Mouse (Mus musculus): ENCODE data around the gene Sec16a. TPM values are rescaled to one million over a fixed set of nuclear protein-coding genes. Genes with fewer than 3 reads are reported as not detected.
A peak's percentile ranks its signal among the peaks of the same experiment; 100 is the strongest.
"Not testable (repeated sequence)": the region's sequence is repeated elsewhere in the genome, so short reads cannot be mapped to it uniquely, and the experiment has no call there.

The Sec16a gene
- total RNA-seq, 4 experiments from 2014 or later: 62.3 to 73.6 (median 67.1) TPM

GRCm38 (mm10) chr2:26387713-26388112 is 57.3 kb downstream of the Sec16a start:
- no peak for DNase-seq

- DNase-seq: not testable (repeated sequence)
Observed at GRCm38 (mm10) chr2:26380871-26381270, 64.1 kb downstream of the Sec16a start.

DNA sequence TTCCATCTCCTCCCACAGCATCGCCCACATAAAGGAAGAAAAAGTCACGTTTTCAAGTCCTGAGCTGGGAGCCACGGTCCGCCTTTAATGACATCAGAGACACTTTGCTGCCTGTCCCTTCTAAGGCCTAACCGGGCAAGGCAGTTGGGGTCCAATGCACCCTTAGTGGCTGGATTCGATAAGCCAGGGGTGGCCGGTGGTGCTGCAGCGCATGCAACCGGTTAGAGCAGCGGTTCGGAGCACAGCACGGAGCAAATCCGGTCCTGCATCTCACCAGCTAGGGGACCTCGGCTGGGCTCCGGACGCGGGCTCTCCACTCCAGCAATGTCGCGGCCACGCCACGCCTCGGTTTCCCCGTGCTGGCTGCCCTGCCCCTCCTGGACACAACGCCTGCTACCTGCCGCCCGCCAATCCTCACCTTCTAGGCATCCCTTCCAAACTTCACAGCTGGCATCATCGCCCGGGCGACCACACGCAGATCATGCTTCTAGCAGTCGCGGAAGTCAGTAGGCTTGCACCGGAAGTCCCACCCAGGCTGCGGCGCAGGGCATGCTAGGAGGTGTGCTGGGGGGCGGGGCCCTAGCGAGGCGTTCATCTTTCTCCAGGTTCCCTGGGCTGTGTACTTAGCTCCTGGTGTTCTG is 64.8 kb downstream of the Sec16a start, which contains the start of gene Snapc4:
Gene Snapc4, minus strand, starts transcription at position 523 of the 641 bp plus-strand sequence.
- DNase-seq: peak; percentile 78

DNA sequence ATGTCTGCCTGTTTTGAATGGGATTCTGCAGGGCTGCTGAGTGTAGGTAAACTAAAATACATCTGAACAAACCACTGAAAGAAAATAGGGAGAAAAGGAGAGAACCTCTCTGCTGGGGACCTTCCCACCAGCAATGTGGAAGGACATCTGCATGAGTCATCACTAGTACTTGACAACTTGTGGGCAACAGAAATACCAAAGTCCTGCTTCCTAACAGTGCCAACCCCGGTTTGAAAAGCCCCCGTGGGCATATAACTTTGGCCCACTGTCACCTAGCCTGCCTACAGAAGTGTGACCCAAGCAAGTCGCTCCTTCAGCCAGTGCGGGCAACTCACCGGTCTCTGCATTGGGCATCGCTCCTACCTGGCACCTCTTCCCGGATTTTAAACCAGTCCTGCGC is 72.6 kb downstream of the Sec16a start:
- no peak for DNase-seq

DNA sequence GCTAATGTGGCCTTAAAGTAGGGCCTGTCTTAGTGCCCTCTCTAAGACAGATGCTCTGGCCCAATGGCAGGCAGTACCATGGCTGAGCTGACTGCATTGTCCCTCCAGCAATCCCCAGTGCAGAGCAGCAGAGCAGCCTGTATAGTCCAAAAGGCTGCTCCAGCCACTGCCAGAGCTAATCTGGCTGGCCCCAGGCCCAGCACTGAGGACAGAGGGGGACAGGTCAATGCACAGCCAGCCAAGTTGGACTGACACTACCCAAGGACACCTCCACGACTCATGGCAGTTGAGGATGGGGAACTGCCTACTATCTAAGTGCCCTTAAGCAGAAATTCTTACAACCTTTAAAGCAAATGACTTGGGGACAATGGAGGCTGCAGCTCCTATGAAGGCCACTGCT is 76.4 kb downstream of the Sec16a start:
- no peak for DNase-seq

- DNase-seq: no peak
Observed at GRCm38 (mm10) chr2:26367911-26368310, 77.1 kb downstream of the Sec16a start.

DNA sequence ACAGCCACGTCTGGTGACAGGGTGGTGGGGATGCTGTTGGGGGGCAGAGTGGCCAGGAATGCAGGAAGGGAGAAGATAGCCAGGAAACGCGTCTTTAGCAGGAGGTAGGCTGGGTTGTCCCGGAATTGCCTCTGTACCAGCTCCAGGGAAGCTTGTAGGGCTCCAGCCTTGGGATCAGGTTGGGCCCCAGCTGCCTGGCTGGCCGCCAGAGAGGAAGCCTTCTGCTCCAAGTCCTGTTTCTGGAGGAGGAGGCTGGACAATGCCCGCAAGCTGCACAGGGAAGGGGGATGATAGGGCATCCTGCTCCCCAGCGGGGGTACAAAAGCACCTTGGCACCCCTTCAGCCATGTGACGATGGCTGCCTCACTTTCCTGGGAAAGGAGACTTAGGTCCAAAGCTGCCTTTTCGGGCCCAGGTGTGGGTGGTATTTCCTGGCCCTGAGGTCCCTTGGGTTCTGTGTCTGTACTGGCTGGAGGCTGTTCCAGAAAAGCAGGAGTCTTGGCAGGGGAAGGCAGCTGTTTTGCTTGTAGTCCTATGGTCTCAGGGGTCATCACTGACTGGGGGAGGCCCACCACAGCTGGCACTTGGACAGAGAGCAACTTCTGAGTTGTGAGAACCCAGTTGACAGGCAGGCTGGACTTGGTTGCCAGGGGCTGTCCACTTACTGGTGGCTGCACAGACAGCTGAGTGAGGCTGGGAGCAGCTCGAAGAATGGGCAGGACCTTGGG is 80.1 kb downstream of the Sec16a start:
- DNase-seq: no peak

DNA sequence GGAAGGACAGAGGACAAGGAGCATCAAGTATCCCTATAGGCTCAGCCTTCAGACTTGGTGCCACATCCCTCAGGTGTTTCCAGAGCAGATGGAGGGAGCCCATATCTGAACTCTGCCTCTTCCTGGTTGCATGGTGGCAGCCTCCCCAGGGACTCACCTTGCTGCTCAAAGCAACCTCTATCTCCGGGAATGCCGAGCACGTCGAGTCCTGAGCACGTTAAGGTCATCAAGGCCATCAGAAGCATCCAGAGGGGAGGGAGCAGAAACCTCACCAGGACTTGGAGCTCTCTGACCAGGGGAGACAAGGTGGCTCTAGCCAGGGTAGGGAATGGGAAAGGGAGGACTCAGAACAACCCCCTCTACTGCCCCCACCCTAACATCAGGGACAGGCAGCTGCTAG is 81.5 kb downstream of the Sec16a start:
- DNase-seq: no peak

GRCm38 (mm10) chr2:26362991-26363390 is 82.0 kb downstream of the Sec16a start:
- no peak for DNase-seq

DNA sequence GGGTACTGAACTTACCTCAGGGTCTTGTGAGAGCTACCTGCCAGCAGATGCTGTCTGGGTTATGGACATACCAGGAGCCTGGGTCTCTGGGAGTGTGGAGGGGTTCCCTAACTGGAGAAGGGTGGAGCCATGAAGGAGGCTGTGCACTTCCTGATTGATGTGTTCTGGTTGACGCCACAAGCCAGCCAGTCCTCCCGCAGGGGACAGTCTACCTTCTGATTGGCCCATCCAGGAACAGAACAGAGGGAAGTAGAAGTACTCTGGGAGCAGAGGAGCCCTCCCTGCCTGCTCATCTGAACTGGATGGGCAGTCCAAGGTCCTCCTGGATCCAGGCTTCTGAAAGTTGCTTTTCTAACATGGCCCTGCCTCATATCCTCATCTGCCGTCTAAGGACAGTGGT is 84.2 kb downstream of the Sec16a start, which contains the start of gene Card9:
Gene Card9, minus strand, starts transcription at position 147 of the 400 bp plus-strand sequence.
- no peak for DNase-seq

GRCm38 (mm10) chr2:26359983-26360382 is 85.0 kb downstream of the Sec16a start:
- DNase-seq: no peak

Small RNA genes lying within 50 kb of the gene (microRNA-seq; reads per million reads assigned to microRNA genes)
- gene Mir6996: 0.53 to 0.84 reads per million in 2 experiments

Other genes with a start within 250 kb of the Sec16a start
- 1 to 10 TPM in 2 of 4 experiments, under 1 TPM in 1, not detected in 1; 0.48 to 6.4 (median 4.0) TPM for gene Lhx3, start 236.9 kb downstream of the Sec16a start, total RNA-seq (2022)
- gene Qsox2, start 207.7 kb downstream of the Sec16a start, total RNA-seq (2022): 10 to 100 TPM; 25.2 to 28.7 (median 26.6) TPM
- gene Ccdc187, start 150.7 kb downstream of the Sec16a start, total RNA-seq (2022): 1 to 10 TPM in 3 of 4 experiments, under 1 TPM in 1; 0.32 to 4.1 (median 2.2) TPM
- gene Gpsm1, start 129.7 kb downstream of the Sec16a start, total RNA-seq (2022): 10 to 100 TPM; 10.7 to 41.6 (median 24.6) TPM
- 10 to 100 TPM; 21.0 to 23.8 (median 21.9) TPM for gene Dnlz, start 93.1 kb downstream of the Sec16a start, total RNA-seq (2022)
- 1 to 10 TPM; 1.1 to 3.4 (median 2.2) TPM for gene Card9, start 84.3 kb downstream of the Sec16a start, total RNA-seq (2022)
- gene Snapc4, start 64.6 kb downstream of the Sec16a start, total RNA-seq (2022): 10 to 100 TPM; 24.7 to 68.1 (median 42.8) TPM
- 100 to 1,000 TPM in 3 of 4 experiments, 10 to 100 TPM in 1; 97.8 to 120 (median 110) TPM for gene Entr1, start 55.9 kb downstream of the Sec16a start, total RNA-seq (2022)
- gene Pmpca, start 55.9 kb downstream of the Sec16a start, total RNA-seq (2022): 100 to 1,000 TPM; 138 to 155 (median 142) TPM
- 10 to 100 TPM; 20.8 to 35.3 (median 24.1) TPM for gene Inpp5e, start 36.0 kb downstream of the Sec16a start, total RNA-seq (2022)
- gene Notch1, start 71.4 kb upstream of the Sec16a start, total RNA-seq (2022): 10 to 100 TPM; 23.7 to 32.6 (median 28.4) TPM
- 100 to 1,000 TPM; 105 to 245 (median 172) TPM for gene Egfl7, start 134.8 kb upstream of the Sec16a start, total RNA-seq (2022)
- not detected for gene Gm20532, start 141.4 kb upstream of the Sec16a start, total RNA-seq (2022)
- gene Agpat2, start 159.2 kb upstream of the Sec16a start, total RNA-seq (2022): 100 to 1,000 TPM in 3 of 4 experiments, 10 to 100 TPM in 1; 86.0 to 354 (median 247) TPM
- gene Fam69b, start 183.2 kb upstream of the Sec16a start, total RNA-seq (2022): 10 to 100 TPM in 2 of 4 experiments, 1 to 10 TPM in 2; 9.1 to 11.9 (median 10.4) TPM
- gene Lcn4, start 226.1 kb upstream of the Sec16a start, total RNA-seq (2022): not detected